8 mouse cellular contexts compared by ENCODE assay signal in genomic region chr7:81610125-81610524, GRCm38 (mm10). TPM values are rescaled to one million over a fixed set of nuclear protein-coding genes. Genes with fewer than 3 reads are reported as not detected.
A peak's percentile ranks its signal among the peaks of the same experiment; 100 is the strongest.
DNase-seq lines count a peak whose midpoint lies in the region.

No protein-coding gene starts in this region.

- no peaks in the 10 kb centered on the region; the same call in 1 of the 2 replicates for H3K36me3 ChIP-seq in forebrain, embryonic 10.5 days (replicated peaks)

- peak; percentile 30 to 35 for DNase-seq in heart, postnatal 10 days
- no peak for DNase-seq in heart, adult 8-10 months (ENCODE audit: low spot score)
- DNase-seq in CD4-positive helper T cell, adult 2 months (ENCODE audit: low read depth, low spot score) = peak; percentile 9
- peak; percentile 48 for DNase-seq in adrenal gland, postnatal 14 days
- peak; percentile 81 for DNase-seq in liver
- peak; percentile 56 for DNase-seq in testis, postnatal 10 days (ENCODE audit: low spot score)
- no peak for DNase-seq in right cerebral cortex, postnatal 10 days (ENCODE audit: low spot score in 2 of 2)
- no peak for DNase-seq in forebrain, embryonic 10.5 days (ENCODE audit: extremely low spot score, low spot score)

- no peaks in the 10 kb centered on the region for H3K9me3 ChIP-seq in forebrain, embryonic 10.5 days

- no peaks in the 10 kb centered on the region for H3K4me1 ChIP-seq in forebrain, embryonic 10.5 days

- 63% methylated on average over 18 of the region's 18 CpGs for WGBS in forebrain, embryonic 10.5 days

- intact Hi-C loops in heart, postnatal 10 days (cut with DNase I) = no loop called here

- no peaks in the 10 kb centered on the region for H3K27me3 ChIP-seq in forebrain, embryonic 10.5 days (ENCODE audit: poor library complexity, severe bottlenecking)

- no peak overlapping the region for H3K27ac ChIP-seq in forebrain, embryonic 10.5 days

- no peak overlapping the region for H3K4me3 ChIP-seq in forebrain, embryonic 10.5 days

RNA-seq across cellular contexts. Expression of gene Whamm, which starts 39.1 kb away (rescaled TPM):
- total RNA-seq in heart, postnatal 10 days (2021) = 1 to 10 TPM; 8.1 to 9.2 TPM
- total RNA-seq in heart, adult 8-10 months (2022) = 10 to 100 TPM in 1 of 4 experiments, 1 to 10 TPM in 3; 7.8 to 10.2 (median 8.4) TPM
- total RNA-seq in adrenal gland, postnatal 14 days (2021) = 16.1 and 18.3 TPM in 2 replicates
- 1.8 and 3.0 TPM in 2 replicates for polyA plus RNA-seq in forebrain, embryonic 10.5 days (2016; fragmentation: Nextera tagmentation; extraction: Ambion mirVana)

RNA-seq across cellular contexts. Expression of gene Fsd2, which starts 43.4 kb away (rescaled TPM):
- total RNA-seq in heart, postnatal 10 days (2021) = 100 to 1,000 TPM; 214 to 226 TPM
- 100 to 1,000 TPM; 349 to 382 (median 364) TPM for total RNA-seq in heart, adult 8-10 months (2022)
- total RNA-seq in adrenal gland, postnatal 14 days (2021) = 1.3 and 2.0 TPM in 2 replicates
- polyA plus RNA-seq in forebrain, embryonic 10.5 days (2016; fragmentation: Nextera tagmentation; extraction: Ambion mirVana) = 0.05 TPM in 2 replicates

Comparison
In these comparisons a context has a peak if more than half of its experiments do, and no peak if none do; other contexts are left out.
1. DNase-seq: peak in heart, postnatal 10 days (2 of 2), CD4-positive helper T cell, adult 2 months (single experiment), adrenal gland, postnatal 14 days (single experiment), liver (single experiment) and testis, postnatal 10 days (single experiment); none in heart, adult 8-10 months (single experiment), right cerebral cortex, postnatal 10 days (0 of 2) and forebrain, embryonic 10.5 days (single experiment).
2. RNA of gene Fsd2, which starts 43.4 kb away (total RNA-seq): 349 to 382 TPM in heart, adult 8-10 months and 214 to 226 TPM in heart, postnatal 10 days; 1.3 to 2.0 TPM in adrenal gland, postnatal 14 days; every median in the first group is over 10 times any median in the second.